Mouse (Mus musculus) right cerebral cortex, adult 18-20 months (tissue): ENCODE results near the gene Pmf1.
A peak's percentile ranks its signal among the peaks of the same experiment; 100 is the strongest.
"Not testable (repeated sequence)": the region's sequence is repeated elsewhere in the genome, so short reads cannot be mapped to it uniquely, and the experiment has no call there.

Source experiments
- DNase-seq: peaks from one replicate; pipeline ENCODE4 v3.0.0; 2022; ENCODE audit warnings: mixed read lengths

Pmf1 gene

DNA sequence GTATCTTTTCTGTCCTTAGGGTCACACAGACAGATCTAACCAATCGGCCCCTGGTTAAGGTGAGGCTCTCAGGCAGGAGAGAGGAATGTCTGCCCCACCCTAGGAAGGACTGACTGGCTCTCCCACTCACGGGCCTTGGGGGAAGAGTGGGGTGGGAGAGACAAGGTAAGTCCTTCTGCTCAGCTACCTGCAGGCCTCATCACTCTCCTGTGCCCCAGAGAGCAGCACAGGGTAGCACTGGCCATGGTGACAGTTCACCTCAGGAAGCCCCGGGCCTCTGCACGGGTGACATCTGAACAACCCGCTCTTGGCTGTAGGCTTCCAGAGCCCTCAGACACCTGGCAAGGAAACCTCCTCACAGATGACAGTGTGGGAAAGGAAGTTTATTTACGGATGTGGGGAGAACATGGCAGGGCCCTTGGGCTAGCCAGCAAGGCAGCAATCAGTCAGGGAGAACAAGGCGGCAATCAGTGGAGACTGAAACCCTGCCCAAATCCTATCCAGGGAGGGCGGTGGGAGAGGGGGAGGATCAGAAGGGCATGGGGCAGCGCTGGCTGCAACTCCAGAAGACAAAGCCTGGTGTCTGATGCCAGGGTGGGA is 16.3 kb downstream of the Pmf1 start:
- DNase-seq, result no peak

DNA sequence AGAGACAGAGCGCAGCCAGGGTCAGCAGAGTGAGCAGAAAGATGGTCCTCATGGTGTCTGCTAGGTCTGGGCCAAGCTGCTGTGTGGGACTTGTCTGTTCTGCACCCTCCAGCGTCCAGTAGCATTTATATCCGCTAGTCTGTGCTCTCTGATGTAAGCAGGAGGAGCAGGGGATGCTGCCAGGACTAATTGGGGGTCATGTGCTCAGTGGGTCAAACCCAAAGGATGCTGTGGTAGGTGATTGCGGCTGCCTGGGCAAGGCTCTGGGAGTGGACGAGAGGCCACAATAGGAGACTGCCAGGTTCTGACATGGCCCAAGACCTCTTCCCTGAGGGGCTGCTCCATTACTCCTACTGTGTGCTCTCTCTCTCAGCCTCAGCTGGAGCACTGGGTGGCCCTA is 25.8 kb downstream of the Pmf1 start, which contains the start of gene Bglap:
Bglap (minus strand) TSS at position 101 of the 400 bp plus-strand sequence.
- no peak for DNase-seq

DNA sequence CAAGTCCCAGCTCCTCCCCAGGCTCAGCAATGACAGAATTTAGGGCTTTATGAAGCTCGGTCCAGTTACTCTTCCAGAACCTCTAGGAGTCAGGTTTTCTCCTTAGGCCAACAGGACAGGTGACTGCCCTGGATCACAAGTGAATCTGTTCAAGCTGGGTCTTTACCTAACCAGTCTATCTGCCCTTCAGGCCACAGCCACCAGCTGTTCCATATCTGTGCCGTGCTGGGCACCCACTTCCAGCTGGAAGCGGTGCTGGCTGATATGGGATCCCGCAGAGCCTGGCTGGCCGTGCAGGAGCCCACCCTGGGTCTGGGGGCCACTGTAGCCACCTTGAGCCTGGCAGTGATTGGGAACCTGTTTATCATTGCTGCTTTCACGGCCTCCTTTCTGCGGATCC is 27.7 kb downstream of the Pmf1 start:
- DNase-seq, result not testable (repeated sequence)

DNA sequence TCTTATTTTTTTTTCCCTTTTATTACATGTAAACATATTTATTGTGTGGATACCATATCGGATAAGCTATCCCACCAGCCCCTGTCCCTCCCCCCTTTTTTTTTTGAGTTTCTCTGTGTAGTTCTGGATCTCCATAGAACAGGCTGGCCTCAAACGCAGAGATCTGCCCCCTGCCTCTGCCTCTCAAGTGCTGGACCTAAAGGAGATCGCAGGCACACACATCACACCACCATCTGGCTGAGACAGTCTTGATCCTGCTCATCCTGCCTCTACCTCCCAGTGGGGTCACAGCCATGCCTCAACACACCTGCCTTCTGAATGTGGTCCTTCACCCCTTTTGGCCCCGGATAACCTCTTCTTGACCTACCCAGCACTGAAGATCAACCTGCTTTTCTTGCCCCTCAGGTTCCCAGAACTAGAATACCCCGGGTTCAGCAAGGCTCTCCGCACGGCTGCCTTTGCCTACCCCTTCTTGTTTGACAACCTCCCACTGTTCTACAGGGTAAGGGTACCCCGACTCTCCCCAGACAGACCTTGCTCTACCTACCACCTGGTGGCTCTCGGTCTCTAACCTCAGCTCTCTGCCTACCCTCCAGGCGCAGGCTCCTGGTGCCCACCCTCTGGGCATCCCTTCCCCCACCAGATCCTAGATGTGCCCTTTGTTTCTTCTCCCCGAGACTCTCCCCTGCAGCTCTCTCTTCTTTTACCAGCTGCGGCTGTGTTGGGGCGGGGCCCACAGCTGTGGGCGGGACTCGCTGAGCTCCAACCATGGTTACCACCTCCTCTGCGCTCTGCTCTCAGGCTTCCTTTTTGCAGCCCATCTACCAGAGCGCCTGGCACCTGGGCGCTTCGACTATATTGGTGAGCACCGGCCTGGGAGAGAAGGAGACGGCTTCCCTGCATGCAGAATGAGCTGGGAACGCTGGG is 28.5 kb downstream of the Pmf1 start:
- peak; percentile 34 for DNase-seq

DNA sequence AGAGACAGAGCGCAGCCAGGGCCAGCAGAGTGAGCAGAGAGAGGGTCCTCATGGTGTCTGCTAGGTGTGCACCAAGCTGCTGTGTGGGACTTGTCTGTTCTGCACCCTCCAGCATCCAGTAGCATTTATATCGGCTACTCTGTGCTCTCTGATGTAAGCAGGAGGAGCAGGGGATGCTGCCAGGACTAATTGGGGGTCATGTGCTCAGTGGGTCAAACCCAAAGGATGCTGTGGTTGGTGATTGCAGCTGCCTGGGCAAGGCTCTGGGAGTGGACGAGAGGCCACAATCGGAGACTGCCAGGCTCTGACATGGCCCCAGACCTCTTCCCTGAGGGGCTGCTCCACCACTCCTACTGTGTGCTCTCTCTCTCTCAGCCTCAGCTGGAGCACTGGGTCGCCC is 31.5 kb downstream of the Pmf1 start, which contains the start of gene Bglap2:
Bglap2 (minus strand) TSS at position 101 of the 400 bp plus-strand sequence.
- DNase-seq, result not testable (repeated sequence)

DNA sequence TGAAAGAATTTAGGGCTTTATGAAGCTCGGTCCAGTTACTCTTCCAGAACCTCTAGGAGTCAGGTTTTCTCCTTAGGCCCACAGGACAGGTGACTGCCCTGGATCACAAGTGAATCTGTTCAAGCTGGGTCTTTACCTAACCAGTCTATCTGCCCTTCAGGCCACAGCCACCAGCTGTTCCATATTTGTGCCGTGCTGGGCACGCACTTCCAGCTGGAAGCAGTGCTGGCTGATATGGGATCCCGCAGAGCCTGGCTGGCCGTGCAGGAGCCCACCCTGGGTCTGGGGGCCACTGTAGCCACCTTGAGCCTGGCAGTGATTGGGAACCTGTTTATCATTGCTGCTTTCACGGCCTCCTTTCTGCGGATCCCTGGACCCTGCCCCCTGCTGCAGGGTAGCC is 33.5 kb downstream of the Pmf1 start:
- not testable (repeated sequence) for DNase-seq

DNA sequence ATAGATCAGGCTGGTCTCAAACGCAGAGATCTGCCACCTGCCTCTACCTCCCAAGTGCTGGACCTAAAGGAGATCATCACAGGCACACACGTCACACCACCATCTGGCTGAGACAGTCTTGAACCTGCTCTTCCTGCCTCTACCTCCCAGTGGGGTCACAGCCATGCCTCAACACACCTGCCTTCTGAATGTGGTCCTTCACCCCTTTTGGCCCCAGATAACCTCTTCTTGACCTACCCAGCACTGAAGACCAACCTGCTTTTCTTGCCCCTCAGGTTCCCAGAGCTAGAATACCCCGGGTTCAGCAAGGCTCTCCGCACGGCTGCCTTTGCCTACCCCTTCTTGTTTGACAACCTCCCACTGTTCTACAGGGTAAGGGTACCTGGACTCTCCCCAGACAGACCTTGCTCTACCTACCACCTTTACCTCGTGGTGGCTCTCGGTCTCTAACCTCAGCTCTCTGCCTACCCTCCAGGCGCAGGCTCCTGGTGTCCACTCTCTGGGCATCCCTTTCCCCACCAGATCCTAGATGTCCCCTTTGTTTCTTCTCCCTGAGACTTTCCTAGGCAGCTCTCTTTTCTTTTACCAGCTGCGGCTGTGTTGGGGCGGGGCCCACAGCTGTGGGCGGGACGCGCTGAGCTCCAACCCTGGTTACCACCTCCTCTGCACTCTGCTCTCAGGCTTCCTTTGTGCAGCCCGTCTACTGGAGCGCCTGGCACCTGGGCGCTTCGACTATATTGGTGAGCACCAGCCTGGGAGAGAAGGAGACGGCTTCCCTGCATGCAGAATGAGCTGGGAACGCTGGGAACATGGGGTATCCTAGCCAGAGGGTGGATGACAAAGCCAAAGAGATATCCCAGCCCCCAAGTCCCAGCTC is 34.1 kb downstream of the Pmf1 start:
- not testable (repeated sequence) for DNase-seq

DNA sequence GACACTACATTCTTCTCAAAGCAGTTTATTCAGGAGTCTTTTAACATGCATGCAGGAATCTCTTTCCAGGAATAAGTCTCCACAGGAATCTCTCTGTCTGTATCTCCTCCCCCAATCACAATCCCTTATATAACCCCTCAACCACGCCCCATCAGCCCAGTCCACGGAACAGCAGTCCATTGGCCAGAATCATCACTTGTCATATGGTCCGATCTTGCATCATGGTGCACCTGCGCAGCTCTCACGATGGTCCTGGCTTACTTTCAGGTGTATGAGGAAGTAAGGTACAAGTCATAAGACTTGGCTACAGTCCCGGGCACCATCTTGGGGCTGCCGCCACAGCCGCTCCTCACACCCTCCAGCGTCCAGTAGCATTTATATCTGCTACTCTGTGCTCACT is 37.5 kb downstream of the Pmf1 start, which contains the start of gene Bglap3:
Bglap3 (minus strand) TSS at position 101 of the 400 bp plus-strand sequence.
- DNase-seq, result not testable (repeated sequence)

DNA sequence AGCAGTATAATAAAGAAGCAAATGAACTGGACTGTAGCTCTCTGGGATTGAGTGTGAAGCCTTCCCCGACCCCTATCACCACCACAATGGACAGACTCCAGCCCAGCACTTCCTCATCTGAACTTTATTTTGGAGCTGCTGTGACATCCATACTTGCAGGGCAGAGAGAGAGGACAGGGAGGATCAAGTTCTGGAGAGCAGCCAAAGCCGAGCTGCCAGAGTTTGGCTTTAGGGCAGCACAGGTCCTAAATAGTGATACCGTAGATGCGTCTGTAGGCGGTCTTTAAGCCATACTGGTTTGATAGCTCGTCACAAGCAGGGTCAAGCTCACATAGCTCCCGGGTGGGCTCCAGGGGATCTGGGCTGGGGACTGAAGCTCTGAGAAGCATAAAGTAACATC is 41.6 kb downstream of the Pmf1 start:
- not testable (repeated sequence) for DNase-seq

DNA sequence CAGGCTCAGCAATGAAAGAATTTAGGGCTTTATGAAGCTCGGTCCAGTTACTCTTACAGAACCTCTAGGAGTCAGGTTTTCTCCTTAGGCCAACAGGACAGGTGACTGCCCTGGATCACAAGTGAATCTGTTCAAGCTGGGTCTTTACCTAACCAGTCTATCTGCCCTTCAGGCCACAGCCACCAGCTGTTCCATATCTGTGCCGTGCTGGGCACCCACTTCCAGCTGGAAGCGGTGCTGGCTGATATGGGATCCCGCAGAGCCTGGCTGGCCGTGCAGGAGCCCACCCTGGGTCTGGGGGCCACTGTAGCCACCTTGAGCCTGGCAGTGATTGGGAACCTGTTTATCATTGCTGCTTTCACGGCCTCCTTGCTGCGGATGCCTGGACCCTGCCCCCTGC is 42.6 kb downstream of the Pmf1 start:
- DNase-seq, result not testable (repeated sequence)

DNA sequence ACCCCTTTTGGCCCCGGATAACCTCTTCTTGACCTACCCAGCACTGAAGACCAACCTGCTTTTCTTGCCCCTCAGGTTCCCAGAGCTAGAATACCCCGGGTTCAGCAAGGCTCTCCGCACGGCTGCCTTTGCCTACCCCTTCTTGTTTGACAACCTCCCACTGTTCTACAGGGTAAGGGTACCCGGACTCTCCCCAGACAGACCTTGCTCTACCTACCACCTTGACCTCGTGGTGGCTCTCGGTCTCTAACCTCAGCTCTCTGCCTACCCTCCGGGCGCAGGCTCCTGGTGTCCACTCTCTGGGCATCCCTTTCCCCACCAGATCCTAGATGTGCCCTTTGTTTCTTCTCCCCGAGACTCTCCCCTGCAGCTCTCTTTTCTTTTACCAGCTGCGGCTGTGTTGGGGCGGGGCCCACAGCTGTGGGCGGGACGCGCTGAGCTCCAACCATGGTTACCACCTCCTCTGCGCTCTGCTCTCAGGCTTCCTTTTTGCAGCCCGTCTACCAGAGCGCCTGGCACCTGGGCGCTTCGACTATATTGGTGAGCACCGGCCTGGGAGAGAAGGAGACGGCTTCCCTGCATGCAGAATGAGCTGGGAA is 43.2 kb downstream of the Pmf1 start:
- peak; percentile 81 for DNase-seq

DNA sequence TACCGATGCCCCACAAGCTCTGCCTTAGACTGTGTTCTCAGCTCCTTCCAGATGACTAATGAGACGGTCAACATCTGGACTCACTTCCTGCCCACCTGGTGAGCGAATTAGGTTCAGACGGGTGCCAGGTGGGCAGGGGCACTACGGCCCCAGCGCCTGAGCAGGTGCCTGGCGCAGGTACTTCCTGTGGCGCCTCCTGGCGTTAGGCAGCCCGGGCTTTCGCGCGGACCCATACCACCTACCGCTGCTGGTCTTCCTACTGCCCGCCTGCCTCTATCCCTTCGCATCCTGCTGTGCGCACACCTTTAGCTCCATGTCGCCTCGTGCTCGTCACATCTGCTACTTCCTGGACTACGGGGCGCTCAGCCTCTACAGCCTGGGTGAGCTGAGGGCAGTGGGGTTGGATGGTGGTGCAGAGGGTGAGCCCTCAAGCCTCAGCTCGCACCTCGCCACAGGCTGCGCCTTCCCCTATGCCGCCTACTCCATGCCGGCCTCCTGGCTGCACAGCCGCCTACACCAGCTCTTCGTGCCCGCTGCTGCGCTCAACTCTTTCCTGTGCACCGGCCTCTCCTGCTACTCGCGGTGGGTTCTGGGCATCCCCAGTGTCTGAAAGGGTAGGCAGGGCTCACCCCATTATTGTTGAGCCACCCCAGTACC is 44.3 kb downstream of the Pmf1 start:
- no peak for DNase-seq

DNA sequence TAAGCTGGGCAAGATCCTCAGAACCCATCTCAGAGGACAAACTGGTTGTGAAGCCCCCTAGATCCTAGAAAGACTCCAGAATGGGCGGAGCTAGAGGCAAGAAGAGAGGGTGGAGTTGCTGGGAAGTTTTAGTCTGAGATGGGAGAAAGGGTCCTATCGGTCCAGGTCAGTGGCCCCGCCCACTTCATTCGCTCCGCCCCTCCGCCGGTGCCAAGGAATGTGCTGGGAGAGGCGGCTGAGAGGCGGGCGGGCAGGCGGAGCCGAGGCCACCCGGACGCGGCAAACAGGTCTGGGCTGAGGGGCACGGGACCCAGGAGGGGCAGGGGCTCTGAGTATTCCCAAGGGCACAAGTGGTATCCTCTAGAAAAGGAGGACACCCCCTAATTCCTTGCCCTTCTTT is 45.8 kb downstream of the Pmf1 start, which contains the start of gene Paqr6:
Paqr6 (plus strand) TSS at position 248 of the 400 bp plus-strand sequence.
- DNase-seq, result no peak

DNA sequence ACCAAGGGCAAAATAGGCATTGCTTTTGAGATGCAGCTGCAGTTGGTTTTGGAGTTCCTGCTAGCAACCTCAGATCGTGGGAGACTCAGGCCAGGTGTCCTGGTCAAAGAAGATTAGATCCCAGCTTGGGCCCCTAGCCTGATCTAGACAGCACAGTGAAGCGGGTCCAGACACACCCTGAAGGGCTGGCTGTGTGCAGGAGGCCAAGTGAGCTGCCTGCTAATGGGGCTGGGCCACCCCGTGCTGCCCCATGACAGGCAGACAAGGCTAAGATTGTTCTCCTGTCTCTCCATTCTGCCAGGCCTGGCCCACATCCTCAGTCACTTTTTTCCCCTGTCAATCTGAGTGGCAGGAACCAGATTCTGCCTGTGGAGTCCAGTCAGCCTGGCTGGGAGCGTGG is 46.4 kb downstream of the Pmf1 start:
- DNase-seq, result peak; percentile 66

DNA sequence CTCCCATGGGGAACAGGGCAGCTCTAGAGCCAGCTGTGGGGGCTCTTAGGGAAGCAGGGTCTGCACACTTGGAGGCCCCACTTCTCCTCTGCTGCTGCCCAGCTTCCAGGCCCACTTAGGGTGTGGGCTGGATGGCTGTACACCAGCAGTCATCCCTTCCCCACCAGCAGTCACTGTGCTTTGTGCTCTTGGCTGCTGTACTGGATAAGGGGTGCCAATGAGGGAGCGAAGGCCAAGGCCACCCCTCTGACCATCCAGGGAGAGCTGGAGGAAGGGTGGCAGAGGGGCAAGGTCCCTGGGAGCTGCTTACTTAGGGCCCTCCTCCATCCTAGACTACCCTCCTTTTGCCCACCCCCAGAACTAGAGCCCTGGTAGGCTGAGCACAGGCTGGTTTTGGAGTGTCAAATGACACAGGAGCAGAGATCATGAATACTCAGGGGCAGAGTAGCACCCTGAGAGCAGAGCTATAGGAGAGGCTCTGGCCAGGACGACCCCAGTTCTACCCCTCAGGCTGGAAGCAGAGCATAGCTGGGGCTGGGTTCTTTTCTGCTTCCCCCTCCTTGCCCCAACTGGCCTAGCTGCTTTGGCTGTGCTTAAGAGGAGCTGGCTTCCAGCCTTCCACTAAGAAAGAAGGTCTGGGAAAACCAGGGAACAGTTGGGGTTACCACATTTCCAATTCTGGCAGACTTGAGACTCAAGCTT is 48.4 kb downstream of the Pmf1 start:
- DNase-seq, result no peak

DNA sequence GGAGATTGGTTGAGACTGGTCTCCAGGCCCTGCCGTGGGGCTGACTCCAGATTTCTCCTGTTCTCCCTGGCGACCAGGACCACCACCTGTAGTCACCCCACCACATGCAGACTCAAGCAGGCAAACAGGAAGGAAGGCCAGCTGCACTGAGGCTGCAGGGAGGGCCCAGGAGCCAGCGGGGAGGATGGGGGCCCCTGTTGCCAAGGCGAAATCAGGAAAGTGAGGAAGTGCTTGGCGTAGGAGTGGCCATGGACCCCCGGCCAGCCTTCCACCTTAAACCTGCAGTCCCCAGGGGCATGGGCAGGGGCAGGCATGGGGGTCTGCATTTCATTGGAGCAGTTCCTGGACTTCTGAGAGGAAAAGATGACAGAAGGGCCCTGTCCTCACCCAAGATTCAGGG is 49.0 kb downstream of the Pmf1 start:
- DNase-seq, result no peak

DNA sequence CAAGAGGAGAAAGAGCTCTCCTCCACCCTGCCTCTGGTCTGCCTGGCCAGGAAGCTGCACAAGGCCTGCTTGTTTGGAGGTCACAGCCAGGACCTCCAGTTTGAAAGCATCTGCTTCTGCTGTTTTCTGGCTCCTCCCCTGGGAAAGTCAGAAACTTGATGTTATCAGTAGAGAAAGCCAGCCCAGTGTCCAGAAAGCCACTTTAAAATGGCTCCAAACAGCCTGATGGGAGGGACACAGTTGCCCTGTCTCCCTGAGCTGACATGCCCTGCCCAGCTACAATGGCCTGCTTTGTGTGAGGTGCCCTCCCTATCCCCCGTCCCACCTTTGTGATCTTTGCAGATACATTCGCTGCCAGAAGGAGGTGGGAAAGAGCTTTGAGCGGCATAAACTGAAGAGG is 50.1 kb downstream of the Pmf1 start:
- DNase-seq, result no peak

DNA sequence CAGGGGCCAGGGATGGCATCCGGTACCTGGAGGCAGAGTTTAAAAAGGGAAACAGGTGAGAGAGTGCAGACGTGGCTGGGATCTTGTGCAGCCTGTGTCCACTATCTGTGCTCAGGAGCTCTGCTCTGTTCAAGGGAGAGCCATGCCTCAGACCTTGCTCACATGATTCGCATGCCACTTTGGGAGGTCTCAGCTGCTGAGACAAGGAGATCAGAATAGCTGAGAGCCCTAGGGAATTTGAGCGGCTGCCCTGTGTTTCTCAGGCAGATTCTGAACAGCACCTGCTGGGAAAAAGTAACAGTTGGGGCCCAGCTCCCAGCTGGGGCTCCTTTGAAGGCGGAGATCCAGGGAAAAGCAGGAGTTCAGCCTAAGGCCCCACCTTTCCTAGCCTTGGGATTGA is 50.5 kb downstream of the Pmf1 start:
- no peak for DNase-seq

DNA sequence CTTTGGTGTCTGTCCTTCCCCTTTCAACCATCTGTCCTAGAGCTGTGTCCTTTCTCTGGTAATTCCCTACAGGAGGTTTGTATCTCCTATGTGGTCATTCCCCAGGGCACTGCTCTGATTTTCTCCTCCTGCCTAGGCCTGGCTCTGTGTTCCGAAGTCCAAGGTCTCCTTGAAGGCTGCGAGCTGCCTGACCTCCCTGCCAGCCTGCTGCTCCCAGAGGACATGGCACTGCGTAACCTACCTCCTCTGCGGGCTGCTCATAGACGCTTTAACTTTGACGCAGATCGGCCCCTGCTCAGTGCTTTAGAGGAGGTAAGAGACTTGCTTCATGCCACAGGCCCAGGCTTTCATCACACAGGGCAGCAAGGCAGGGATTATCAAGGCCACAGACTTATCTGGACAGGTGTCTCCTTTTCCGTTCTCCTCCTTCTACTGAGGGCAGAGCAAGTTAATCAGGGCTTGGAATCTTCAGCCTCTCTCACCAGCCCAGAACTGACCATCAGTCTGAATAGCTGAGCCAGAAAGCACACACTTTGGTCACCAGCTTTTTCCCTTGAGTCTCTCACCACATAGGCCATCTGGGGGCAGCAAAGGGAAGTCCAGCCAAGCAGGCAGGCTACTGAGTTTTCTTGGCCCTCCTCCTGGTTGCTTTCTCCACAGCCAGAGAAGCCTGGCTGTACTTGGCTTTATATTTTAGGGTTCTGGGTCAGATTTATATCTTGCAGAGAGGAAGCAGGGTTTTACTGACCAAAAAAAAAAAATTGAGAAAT is 55.5 kb downstream of the Pmf1 start:
- DNase-seq, result no peak

DNA sequence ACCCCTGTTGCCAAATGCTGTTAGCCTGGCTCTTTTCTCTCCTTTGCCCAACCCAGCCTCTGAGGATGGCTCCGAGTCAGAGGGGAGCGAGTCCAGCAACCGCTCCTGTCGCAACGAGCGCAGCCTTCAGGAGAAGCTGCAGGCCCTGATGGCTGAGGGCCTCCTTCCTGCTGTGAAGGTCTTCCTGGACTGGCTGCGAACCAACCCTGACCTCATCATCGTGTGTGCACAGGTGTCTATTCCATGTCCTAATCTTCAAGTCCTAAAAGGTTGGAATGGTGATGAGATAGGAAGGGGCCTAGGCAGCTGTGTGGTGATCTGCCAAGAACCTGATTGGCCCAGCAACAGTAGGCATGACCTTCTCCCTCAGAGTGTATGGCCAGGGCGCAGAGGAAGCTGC is 57.2 kb downstream of the Pmf1 start:
- DNase-seq, result no peak
